Mouse (Mus musculus): Measurements from ENCODE around the gene Thpo.

Thpo gene

GRCm38 (mm10) chr16:20725321-20725720 is 9.0 kb downstream of the Thpo start:
- no peak for DNase-seq (ENCODE audit: low read depth, low spot score)

- peak; percentile 12 for DNase-seq (ENCODE audit: low read depth, low spot score)
Observed at GRCm38 (mm10) chr16:20724338-20724748, 10.0 kb downstream of the Thpo start.

- DNase-seq (ENCODE audit: low read depth, low spot score) = no peak
Observed at GRCm38 (mm10) chr16:20723247-20723646, 11.1 kb downstream of the Thpo start.

- no peak for DNase-seq (ENCODE audit: low read depth, low spot score)
Observed at GRCm38 (mm10) chr16:20722736-20723135, 11.6 kb downstream of the Thpo start.

- no peak for DNase-seq (ENCODE audit: low read depth, low spot score)
Observed at GRCm38 (mm10) chr16:20721808-20722207, 12.5 kb downstream of the Thpo start.

GRCm38 (mm10) chr16:20717978-20718670 is 16.2 kb downstream of the Thpo start:
- peak; percentile 62 for DNase-seq (ENCODE audit: low read depth, low spot score)

- DNase-seq (ENCODE audit: low read depth, low spot score) = peak; percentile 98
Observed at GRCm38 (mm10) chr16:20717181-20717977, 16.9 kb downstream of the Thpo start, which contains the start of the genes Polr2h and Clcn2. Gene Polr2h (plus strand): TSS chr16:20717665. Gene Clcn2 (minus strand): TSS chr16:20717746.

- DNase-seq (ENCODE audit: low read depth, low spot score) = no peak
Observed at GRCm38 (mm10) chr16:20716841-20717180, 17.5 kb downstream of the Thpo start.

GRCm38 (mm10) chr16:20715976-20716840 is 18.1 kb downstream of the Thpo start:
- peak; percentile 85 for DNase-seq (ENCODE audit: low read depth, low spot score)

GRCm38 (mm10) chr16:20715566-20715965 is 18.7 kb downstream of the Thpo start:
- DNase-seq (ENCODE audit: low read depth, low spot score) = no peak

- no peak for DNase-seq (ENCODE audit: low read depth, low spot score)
Observed at GRCm38 (mm10) chr16:20715161-20715560, 19.1 kb downstream of the Thpo start.

GRCm38 (mm10) chr16:20714307-20715080 is 19.8 kb downstream of the Thpo start:
- no peak for DNase-seq (ENCODE audit: low read depth, low spot score)

GRCm38 (mm10) chr16:20712889-20713288 is 21.4 kb downstream of the Thpo start:
- DNase-seq (ENCODE audit: low read depth, low spot score) = no peak

- DNase-seq (ENCODE audit: low read depth, low spot score) = no peak
Observed at GRCm38 (mm10) chr16:20712190-20712589, 22.1 kb downstream of the Thpo start.

- peak; percentile 42 for DNase-seq (ENCODE audit: low read depth, low spot score)
Observed at GRCm38 (mm10) chr16:20710810-20711209, 23.5 kb downstream of the Thpo start.

- DNase-seq (ENCODE audit: low read depth, low spot score) = no peak
Observed at GRCm38 (mm10) chr16:20710370-20710769, 23.9 kb downstream of the Thpo start.

GRCm38 (mm10) chr16:20708939-20709734 is 25.2 kb downstream of the Thpo start:
- no peak for DNase-seq (ENCODE audit: low read depth, low spot score)

GRCm38 (mm10) chr16:20708220-20708938 is 25.9 kb downstream of the Thpo start:
- DNase-seq (ENCODE audit: low read depth, low spot score) = no peak

- no peak for DNase-seq (ENCODE audit: low read depth, low spot score)
Observed at GRCm38 (mm10) chr16:20706407-20707055, 27.8 kb downstream of the Thpo start.

All from A20 (cell line).